Mouse (Mus musculus) A20 (cell line): ENCODE data around the gene Hdac11.
A peak's percentile ranks its signal among the peaks of the same experiment; 100 is the strongest.
"Not testable (repeated sequence)": the region's sequence is repeated elsewhere in the genome, so short reads cannot be mapped to it uniquely, and the experiment has no call there.

Source experiments
- DNase-seq: peaks from one replicate; pipeline ENCODE4 v3.0.0-alpha.2; 2011; ENCODE audit warnings: low read depth, low spot score

The Hdac11 gene

DNA sequence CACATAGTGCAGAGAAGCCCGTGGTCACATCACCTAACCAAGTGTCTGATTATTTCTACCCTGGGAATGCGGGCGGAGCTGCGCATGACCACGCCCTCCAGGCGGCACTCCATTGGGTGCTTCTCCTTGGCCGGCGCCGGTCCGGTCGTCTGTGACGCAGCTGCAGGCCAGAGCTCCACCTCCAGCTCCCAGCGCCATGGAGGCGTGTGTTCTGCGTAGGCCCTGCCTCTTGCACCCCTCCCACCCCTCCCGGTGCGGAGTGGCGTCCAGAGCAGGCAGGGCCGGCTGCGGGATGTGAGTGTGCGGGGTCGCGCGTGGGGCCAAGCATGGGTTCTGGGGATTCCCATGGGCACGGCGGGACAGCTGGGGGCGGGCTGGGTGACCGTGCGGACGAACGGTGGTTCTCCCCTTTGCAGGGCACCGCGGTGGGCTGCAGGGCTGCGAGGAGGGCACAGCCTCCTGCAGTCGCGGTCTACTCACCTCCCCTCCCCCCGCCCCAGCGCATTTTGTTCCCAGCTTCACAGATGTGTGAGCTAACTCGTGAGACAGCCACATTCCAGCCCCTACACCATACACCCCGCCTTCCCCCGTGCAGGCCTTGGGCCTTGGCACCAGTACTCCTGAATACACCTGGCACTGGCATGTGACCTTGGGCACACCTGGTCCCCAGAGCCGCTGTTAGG, at the start of gene Hdac11:
Gene Hdac11 (plus strand): TSS at position 112 of the 683 bp plus-strand sequence.
- peak; percentile 93 for DNase-seq

DNA sequence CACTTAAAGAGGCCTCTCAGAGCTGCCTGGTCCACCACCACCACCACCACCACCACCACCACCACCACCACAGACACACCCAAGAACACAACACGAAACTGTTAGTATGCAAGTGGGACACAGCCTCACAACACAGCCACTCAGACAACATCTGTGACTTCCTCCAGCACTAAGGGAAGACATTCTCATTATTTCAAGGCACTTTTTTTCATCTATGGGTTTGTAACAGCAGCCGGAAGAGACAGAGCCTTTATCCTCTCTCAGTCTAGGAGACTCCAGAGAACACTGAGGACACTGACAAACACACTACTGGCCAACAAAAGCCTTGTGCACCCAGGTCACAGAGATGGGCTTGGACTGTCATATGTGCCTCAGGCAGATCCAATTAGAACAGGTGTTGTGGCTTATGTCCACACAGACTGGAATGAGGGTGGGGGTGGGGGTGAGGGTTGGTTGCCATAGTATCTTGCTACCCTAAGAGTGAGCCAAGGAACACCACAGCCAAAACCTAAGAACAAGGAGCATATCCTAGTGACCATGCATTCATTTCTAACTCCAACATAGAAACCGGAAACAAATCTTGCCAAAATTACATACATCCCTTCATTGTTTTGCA, 48.1 kb upstream of the Hdac11 start:
- DNase-seq = no peak

DNA sequence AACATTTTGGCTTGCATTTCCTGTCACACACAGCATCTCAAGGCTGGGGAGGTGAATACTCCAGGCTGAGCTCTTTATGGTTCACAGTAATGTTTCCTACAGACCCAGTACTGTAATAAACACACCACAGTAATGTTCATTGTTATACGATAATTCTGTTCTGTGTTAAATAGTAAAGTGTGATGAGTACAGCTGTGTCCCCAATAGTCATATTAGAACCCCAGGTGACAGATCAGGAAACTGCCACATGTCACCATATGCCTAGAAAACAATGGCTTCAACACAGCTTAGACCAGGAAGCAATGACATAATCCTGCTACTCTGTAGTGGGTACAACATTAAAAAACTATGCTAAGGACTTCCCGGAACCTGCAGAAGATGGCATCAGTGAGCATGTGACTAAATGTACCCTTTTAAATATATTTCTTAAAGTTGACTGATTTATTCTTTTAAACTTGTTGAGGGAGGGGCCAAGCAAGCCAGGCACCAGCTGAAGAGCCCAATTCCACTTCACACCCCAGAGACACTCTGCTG, 47.5 kb upstream of the Hdac11 start:
- no peak for DNase-seq

DNA sequence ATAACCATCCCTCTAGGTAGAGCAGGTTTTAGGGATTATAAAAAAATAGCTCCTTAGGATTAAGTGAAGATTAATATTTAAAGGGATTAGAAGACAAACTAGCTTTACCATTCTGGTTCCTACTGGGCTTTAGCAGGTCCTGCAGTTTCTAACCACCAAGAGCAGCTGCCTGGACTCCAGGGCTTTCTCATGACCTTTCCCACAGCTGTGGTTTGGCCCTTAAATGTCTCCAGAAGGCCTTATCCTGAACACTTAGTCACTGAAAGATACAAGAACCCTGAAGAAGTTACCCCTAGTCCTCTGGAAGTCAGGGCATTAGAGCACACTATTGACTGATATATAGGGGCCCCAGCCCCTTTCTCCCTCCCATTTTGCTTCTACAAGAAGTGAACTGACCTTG, 47.0 kb upstream of the Hdac11 start:
- DNase-seq = no peak

DNA sequence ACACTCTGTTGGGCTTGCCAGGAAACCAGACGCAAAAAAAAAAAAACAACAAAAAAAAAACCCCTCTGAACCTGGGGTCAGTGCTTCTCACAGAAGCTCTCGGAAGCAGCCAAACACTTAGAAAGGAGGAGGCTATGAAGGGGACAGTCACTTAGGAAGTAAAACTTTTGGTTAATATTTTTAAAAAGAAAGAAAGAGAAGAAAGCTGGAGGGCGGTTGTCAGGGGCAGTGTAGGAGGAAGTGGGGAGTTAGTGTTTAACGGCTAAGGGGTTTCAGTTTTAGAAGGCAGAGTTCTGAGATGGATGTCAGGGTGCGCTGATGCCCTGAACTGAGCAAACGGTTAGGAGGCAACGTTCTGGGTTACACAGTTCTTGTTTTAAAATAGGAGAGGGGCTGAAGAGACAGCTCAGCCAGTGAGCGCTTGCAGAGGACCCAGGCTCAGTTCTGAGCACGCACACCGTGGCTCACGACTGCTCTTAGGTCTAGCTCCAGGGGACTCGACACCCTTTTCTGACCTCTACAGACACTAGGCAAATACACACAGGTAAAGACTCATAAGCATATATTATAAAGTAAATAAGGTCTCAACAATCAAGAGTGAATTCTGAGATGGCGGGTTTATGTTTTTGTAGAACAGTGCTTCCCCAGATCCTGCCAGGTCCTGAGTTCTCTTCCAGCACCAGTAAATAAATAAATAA, 46.0 kb upstream of the Hdac11 start:
- DNase-seq = peak; percentile 88

DNA sequence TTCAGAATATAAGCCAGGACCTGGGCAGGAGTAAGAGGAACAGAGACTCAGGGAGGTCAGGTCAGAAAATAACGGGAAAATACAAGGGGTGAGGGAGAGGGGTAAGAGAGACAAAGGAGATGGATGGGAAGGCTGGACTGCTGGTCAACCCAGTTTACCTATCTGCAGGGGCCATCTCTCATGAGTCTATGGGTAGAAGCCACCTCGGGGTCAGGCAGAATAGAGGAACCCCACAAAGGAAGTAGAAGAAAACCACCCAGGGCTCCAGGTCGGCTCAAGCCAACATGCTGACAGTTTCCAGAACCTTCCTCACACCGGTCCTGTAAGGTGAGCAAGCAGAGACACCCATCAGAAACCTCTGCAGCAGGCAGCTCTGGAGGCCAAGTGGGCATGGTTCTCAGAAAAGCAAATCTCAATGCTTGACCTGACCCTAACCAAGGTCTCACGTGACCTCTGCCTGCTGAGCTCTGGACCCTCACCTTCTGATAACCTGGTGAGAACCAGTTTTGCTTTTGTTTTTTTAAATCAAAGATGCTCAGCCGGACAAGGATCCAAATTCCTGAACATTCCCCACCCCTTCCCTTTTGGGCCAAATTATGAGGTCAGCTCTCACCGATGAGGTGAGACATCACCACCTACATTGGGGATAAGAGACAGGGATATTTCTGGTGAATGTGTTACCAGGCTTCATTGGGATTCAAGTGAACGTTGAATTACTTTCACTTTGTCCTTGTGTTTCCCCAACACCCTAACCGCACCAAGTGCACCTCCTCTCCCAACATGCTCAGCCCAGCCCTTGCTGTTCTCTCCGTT, 45.1 kb upstream of the Hdac11 start:
- DNase-seq = peak; percentile 81

DNA sequence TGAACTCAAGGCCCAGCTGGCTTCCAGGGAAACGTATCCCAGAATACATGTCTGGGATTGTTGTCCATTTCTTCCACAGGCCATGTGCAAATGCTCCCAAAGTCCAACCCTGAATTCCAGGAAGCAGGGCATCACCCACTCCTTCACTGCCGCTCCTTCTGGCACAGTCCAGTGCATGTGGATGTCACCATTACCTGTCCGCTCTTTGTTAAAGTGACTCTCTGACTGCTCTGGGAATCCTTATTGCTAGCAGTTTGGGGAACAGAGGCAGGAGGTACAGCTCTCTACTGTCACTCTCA, 44.6 kb upstream of the Hdac11 start:
- no peak for DNase-seq

DNA sequence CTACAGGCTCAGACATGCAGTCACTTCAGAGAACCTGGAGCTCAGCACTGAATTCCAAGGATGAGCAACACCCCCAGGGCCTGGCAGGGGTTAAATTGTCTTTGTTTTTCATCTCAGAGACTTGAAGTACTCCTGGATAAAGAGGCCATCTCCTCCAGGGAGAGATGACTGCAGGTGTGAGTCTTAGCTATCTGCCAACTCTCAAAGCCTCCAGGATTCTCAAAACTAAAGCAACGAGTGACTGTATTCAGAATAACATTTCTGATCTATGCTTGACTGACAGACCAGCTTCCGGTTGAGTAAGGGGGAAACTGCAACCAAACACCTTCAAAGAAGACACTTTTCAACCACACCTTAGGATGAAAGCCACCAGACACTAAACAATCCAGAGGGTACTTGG, 41.7 kb upstream of the Hdac11 start:
- DNase-seq = peak; percentile 66

DNA sequence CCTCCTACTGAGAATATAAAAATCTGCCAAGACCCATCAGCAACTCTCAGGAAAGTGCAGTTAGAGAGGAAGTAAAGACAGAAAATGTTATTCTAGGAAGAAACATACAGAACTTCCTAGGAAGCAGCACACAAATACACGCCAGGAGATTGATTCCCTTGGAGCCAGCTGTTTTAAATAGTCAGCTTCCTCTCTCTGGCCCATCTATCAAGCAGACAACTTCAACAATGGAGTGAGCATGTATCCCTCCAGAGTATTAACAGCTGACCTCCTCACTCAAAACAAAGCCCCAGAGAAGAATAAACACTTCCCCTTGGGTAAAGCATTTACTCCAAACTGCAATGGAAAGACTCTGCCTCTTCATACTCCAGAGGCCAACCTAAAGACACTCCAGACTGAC, 41.3 kb upstream of the Hdac11 start:
- DNase-seq = no peak

DNA sequence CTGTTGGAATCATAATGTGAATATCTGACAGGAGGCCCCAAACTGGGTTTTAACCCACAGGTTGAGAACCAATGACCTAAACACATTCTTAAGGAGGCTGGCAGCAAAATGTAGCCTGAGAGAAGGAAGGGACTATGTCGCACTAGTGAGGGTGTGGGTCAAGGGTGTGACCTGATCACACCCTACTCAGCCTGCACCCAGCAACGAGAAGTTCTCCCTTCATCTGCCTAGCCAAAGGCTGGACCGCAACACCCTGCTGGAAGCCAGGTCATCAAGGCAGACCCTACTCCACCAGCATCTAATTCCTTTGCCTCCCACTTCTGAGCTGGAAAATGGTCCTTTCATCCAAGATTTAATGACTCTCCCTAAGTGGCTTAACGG, 40.6 kb upstream of the Hdac11 start:
- no peak for DNase-seq

DNA sequence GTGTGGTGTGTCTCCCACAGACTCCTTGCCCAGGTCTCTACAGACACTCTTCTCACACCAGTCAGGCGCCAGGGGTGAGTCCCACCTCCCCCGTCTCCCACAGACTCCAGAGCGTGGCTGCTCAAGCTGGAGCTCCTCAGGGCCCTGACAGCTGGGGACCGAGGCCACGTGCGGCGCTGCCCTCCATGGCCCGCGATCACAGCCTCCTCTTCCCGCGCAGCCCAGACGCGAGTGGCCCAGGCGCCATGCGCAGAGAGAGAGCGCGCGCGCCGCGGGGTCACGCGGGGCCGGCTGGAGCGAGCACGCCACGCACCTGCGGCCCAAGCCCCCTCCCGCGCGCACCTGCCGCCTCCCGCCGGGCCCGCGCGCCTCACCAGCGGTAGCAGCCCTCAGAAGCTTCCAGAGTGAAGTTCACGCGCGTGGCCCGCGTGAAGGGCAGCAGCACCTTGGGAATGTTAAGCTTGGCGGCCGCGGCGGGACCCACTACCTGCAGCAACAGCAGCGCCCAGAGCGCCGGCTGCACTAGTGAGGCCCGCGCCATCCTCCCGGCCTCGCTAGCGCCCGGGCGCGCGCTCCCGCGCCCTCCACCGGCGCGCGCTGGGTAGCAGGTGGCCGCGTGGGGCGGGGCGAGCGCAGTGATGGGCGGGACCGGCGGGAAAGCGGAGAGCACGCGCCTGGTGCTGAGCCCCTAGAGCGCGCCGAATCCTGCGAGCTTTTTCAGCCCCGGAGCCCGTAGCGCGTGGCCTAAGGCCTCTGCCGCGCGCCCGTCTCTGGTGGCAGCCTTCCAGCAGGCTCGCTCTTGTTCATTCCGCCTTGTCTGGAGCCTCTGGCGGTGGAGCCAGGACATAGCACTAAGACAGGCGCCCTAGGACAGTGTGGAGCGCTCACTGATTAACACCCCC, 40.0 kb upstream of the Hdac11 start, which contains the start of gene Nup210:
Gene Nup210 (minus strand): TSS at position 586 of the 902 bp plus-strand sequence.
- DNase-seq = peak; percentile 95

DNA sequence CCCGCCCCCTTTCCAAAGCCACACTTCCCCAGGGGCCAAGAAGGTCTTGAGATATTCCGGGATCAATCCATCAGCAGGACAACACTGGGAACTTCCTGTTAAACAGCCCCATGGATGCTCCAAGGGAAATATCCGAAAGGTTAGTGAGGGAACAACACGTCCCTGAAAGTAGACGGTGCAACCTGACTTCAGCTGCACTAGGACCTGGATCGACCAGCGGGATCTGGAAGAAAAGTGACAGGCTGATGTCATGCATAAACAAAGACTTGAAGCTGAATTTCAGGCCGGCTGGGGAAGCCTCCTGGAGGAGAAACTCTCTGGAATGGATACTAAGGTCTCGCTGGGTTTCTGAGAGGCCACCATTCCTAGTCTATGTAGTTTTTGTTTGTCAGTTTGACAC, 39.3 kb upstream of the Hdac11 start:
- no peak for DNase-seq

DNA sequence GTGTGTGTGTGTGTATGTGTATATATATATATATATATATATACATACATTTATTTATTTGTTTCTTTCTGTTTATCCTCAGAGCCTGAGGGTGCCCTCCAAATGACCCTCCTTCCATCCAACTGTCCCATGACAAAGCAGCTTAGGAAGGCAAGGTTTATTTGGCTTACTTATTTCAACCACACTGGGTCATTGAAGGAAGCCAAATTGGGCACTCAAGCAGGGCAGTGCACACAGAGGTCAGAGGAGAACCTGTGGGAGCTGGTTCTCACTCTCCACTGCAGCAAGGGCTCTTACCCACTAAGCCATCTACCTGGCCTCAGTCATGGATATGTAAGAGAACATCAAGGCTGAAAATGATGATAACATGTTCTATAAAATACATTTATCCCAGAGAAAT, 37.9 kb upstream of the Hdac11 start:
- DNase-seq = no peak

DNA sequence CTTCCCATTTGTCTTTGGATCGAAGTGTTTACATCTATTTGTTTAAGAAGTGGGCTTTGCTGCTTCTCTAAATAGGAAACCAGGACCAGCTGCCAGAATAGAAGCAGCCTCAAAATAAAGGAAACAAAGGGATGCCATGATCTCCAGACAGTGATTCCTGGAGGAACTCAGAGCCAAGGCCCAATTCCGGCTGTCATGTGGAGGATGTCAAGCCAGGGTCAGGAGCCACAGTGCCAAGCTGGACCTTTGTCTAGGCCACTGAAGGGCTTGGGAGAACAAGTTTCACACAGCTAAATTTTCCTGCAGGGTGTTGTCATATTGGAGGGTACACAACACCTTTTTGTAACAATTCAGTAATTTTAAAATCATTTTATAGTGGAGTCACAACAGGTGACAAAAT, 36.3 kb upstream of the Hdac11 start:
- no peak for DNase-seq

DNA sequence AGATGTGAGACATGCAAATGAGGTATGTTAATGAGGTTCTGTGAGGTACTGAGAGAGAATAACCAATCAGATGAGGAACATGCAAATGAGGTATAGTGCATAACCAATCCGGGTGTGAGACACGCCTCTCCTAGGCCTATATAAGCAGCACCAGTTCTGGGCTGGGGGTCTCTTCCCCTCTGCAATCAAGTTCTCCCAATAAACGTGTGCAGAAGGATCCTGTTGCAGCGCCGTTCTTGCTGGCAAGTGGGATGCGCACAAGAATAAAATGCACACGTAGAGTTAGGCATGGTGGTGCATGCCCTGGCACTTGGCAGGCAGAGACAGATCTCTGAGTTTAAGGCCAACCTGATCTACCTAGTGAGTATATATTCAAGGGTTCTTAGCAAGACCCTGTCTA, 35.4 kb upstream of the Hdac11 start:
- DNase-seq = not testable (repeated sequence)

DNA sequence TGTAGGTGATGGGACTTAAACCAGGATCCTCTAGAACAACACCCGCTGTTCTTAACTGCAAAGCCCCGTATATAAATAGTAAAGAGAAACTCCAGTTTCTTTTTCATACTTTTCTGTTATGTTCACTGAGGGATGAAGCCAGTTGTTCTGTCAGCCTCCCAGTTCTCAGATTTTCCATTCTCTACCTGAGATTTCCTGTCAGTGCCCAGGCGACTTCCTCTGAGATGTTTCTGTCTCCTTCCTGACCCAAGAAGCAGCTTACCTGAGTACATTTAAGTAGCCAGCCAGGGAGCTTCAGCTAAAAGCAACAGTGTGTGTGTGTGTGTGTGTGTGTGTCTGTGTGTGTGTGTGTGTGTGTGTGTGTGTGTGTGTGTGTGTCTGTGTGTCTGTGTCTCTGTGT, 33.0 kb upstream of the Hdac11 start:
- DNase-seq = peak; percentile 45

DNA sequence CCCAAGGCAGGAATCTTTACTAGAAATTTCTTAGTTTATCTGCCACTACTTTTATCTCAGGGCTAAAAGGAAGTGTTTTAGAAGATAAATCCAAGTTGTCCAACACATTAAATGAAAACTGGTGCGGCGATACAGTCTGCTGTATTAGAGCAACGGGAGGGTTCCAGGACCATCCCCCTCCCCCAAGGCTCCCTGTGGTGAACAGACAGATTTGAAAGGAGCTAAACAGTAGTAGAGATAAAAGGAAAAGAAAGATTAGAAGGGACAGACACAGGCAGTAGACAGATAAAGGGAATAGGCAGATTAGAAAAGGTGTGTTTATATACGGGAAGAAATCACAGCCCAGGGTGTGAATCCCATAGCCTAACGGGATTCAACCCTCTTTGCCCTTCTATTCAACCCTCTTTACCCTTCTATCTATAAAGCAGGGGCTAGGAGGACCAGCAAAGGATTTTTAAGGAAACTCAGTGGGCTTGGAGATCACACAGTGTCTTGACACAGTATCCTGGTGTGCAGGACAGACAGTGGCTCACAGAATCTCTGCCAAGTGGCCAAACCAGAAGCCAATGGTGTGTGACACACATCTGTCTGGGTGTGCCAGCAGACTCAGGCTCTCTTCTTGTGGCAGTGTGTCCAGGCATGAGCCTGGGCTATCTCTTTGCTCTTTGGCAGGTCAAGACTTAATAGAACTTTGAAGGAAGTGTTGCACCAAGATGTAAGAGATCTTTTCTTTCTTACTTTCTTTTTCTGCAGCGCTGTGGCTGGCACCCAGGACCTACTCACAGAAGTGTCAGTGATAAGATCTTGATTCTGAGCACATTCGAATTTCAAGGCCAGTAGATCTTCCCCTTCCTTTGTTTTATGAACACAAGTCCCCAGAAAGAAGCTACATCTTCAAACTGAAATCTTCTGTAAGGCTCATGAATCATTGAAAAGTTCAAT, 31.9 kb upstream of the Hdac11 start:
- peak; percentile 28 for DNase-seq

DNA sequence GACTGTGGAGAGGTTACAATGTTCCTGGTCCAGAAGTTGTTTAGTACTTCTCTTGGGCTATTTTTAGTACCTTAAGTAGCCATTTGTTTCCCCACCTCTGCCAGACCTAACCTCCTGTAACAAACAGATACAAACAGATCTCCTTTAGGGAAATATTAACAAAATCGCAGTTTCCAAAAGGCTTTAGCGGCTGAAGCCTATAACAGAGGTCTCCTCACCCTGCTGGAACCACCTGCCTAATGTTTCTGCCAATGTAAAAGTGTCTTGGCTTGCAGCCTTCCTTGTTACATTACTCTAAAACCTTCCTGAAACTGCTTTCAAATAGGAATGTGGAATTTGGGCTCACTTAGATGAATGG, 31.3 kb upstream of the Hdac11 start:
- DNase-seq = no peak

DNA sequence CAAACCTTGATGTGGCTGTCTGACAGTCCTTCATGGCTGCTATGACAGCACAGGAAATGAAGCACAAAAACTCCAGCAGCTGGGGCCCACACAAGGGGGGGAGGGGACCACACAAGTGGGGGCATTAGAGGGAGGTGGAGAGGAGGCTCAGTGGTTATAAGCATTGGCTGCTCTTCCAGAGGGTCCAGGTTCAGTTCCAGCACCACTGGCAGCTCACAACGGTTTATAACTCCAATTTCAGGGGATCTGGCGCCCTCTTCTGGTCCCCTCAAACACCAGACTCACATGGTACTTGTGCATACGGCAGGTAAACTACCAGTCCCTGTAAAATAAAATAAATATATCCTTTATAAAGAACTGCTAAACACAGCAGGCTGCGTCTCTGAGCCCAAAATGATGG, 27.5 kb upstream of the Hdac11 start:
- peak; percentile 44 for DNase-seq

DNA sequence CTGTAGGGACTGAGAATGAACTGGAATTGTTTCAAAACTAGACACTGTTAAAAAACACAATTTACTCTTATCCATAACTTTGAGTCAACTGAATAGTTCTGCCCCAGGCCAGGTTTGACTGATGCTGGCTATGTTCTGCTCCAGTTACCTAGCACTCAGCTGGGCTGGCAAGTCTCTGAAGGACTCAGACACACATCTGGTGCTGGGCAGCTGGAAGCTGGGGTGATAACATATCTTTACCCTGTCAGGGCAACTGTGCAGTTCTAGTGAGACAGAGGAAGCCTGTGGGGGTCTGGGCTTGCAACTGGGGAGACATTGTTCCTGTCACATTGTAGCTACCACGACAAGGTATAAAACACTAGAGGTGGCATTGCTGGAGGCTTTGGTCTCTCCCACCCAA, 25.6 kb upstream of the Hdac11 start:
- no peak for DNase-seq
